10 mouse cellular contexts compared by ENCODE assay signal in genomic region chr10:45811882-45812281, GRCm38 (mm10).
DNase-seq lines count a peak whose midpoint lies in the region; ATAC-seq and TF ChIP-seq lines count a peak whose summit lies in the region.
"Had no signal": no experiment of that assay in that cellular context is flagged by ENCODE, and none has a peak within 500 bp of the region (broad histone marks: within the 10 kb centered on the region; RNA-seq: fewer than 3 reads in every experiment).

No protein-coding gene starts in this region.

- no peak for TF ChIP-seq POLR2A in CH12.LX (IDR thresholded peaks at IDR 0.05; ENCODE audit: low read depth, low read length)

- no peak overlapping the region for H3K4me3 ChIP-seq in CH12.LX (replicated peaks in 1 of 3; ENCODE audit: low read depth in 2 of 3, low read length in 2 of 3, poor library complexity in 1 of 3)
- H3K4me3 ChIP-seq in midbrain, embryonic 16.5 days (ENCODE audit: low read depth, low read length): no peak overlapping the region
- H3K4me3 ChIP-seq: embryonic facial prominence, embryonic 15.5 days; limb, embryonic 13.5 days had no signal

- H3K9ac ChIP-seq in CH12.LX (ENCODE audit: insufficient read depth, low read depth): no peak overlapping the region
- H3K9ac ChIP-seq in midbrain, embryonic 16.5 days (ENCODE audit: low read depth, low read length): no peak overlapping the region
- H3K9ac ChIP-seq: embryonic facial prominence, embryonic 15.5 days; limb, embryonic 13.5 days had no signal

- in situ Hi-C loops in CH12.LX (cut with MboI; ENCODE audit: low pct_ligation_motif_present, low pct_unique_long_range_greater_than_20kb, low sequenced_read_pairs): no loop called here

- no peak for TF ChIP-seq EP300 in CH12.LX (IDR thresholded peaks at IDR 0.05; ENCODE audit: low read length)

- H3K9me3 ChIP-seq in CH12.LX (replicated peaks; ENCODE audit: low read length): peaks cover 5% of the 10 kb centered on the region
- no peaks in the 10 kb centered on the region for H3K9me3 ChIP-seq in midbrain, embryonic 16.5 days (replicated peaks; ENCODE audit: control insufficient read depth, low read length, poor library complexity, severe bottlenecking)
- H3K9me3 ChIP-seq: embryonic facial prominence, embryonic 15.5 days; limb, embryonic 13.5 days had no signal

- peak; percentile 33 for DNase-seq in kidney, adult 18-20 months
- no peak for DNase-seq in kidney, adult 11 months
- DNase-seq in 416B (ENCODE audit: low read depth): peak; percentile 62
- DNase-seq in CH12.LX (ENCODE audit: extremely low read depth): peak; percentile 48
- DNase-seq in embryo, embryonic 11 days: peak; percentile 60

- whole genome bisulfite sequencing in midbrain, embryonic 16.5 days: 54% methylated on average over 6 of the region's 6 CpGs

- H3K4me1 ChIP-seq in CH12.LX (ENCODE audit: control insufficient read depth in 1 of 2, insufficient read depth in 2 of 2): no peaks in the 10 kb centered on the region
- peaks cover 9% of the 10 kb centered on the region for H3K4me1 ChIP-seq in midbrain, embryonic 16.5 days (ENCODE audit: control insufficient read depth, insufficient read depth, low read length)

- peak; percentile 53 for TF ChIP-seq RAD21 in CH12.LX (IDR thresholded peaks at IDR 0.05; ENCODE audit: low read depth, low read length)

- H3K27me3 ChIP-seq in CH12.LX (replicated peaks): no peaks in the 10 kb centered on the region
- H3K27me3 ChIP-seq in midbrain, embryonic 16.5 days (ENCODE audit: control insufficient read depth, insufficient read depth, low read depth, low read length): no peaks in the 10 kb centered on the region
- H3K27me3 ChIP-seq: limb, embryonic 13.5 days had no signal

- no peak overlapping the region for H3K27ac ChIP-seq in CH12.LX (ENCODE audit: insufficient read depth, low read depth)
- no peak overlapping the region for H3K27ac ChIP-seq in midbrain, embryonic 16.5 days (ENCODE audit: low read length)
- H3K27ac ChIP-seq: embryonic facial prominence, embryonic 15.5 days; limb, embryonic 13.5 days had no signal

- peak; percentile 36 to 67; a peak in 3 of 4 replicates for TF ChIP-seq CTCF in CH12.LX (conservative IDR thresholded peaks at IDR 0.05 in 1 of 2, IDR thresholded peaks at IDR 0.05 in 1 of 2; ENCODE audit: low read depth in 2 of 2, low read length in 2 of 2)

- dilution Hi-C loops in CH12.LX (cut with MboI; ENCODE audit: extremely low pct_ligation_motif_present, extremely low pct_unique_long_range_greater_than_20kb, low sequenced_read_pairs): no loop called here

- H3K36me3 ChIP-seq in CH12.LX (replicated peaks in 1 of 2; ENCODE audit: control insufficient read depth in 1 of 2, insufficient read depth in 1 of 2, low read length in 1 of 2): no peaks in the 10 kb centered on the region
- no peaks in the 10 kb centered on the region for H3K36me3 ChIP-seq in midbrain, embryonic 16.5 days (ENCODE audit: control insufficient read depth, insufficient read depth, low read length)
- H3K36me3 ChIP-seq: embryonic facial prominence, embryonic 15.5 days; limb, embryonic 13.5 days had no signal

- H3K4me2 ChIP-seq in CH12.LX (ENCODE audit: insufficient read depth, low read depth, poor library complexity, severe bottlenecking): no peak overlapping the region
- H3K4me2 ChIP-seq in midbrain, embryonic 16.5 days (ENCODE audit: low read length): no peak overlapping the region
- H3K4me2 ChIP-seq: embryonic facial prominence, embryonic 15.5 days; limb, embryonic 13.5 days had no signal

- no peaks in the 10 kb centered on the region for H3K79me2 ChIP-seq in CH12.LX (replicated peaks; ENCODE audit: control insufficient read depth, extremely low read depth, insufficient read depth, poor library complexity, severe bottlenecking)

- peak; percentile 70 for ATAC-seq in megakaryocyte progenitor cell, adult 5-6 weeks (replicated peaks; ENCODE audit: poor library complexity)
- no peak for ATAC-seq in megakaryocyte-erythroid progenitor cell, adult 5-6 weeks (replicated peaks; ENCODE audit: low FRiP score, low TSS enrichment, poor library complexity, severe bottlenecking)
- no peak for ATAC-seq in midbrain, embryonic 16.5 days

TF ChIP-seq in CH12.LX, 34 proteins besides CTCF, POLR2A, EP300 and RAD21:
- TF ChIP-seq MYC (IDR thresholded peaks at IDR 0.05; ENCODE audit: low read depth, low read length) (no peak), SMC3 (IDR thresholded peaks at IDR 0.05; ENCODE audit: low read depth, low read length) (peak; percentile 55), MXI1 (IDR thresholded peaks at IDR 0.05; ENCODE audit: low read depth, low read length) (no peak), SIN3A (IDR thresholded peaks at IDR 0.05; ENCODE audit: low read length) (no peak)
